Mouse (Mus musculus) embryonic facial prominence, embryonic 10.5 days (tissue): ENCODE results near the gene En2. TPM values are rescaled to one million over a fixed set of nuclear protein-coding genes. Genes with fewer than 3 reads are reported as not detected.

Source experiments
- DNase-seq: peaks from one replicate; pipeline ENCODE4 v3.0.0-alpha.2; 2017; ENCODE audit warnings: low spot score
- H3K27ac ChIP-seq: fragments of 300-500 bp; sonication (generic); replicated peaks from 2 replicates; pipeline ENCODE4 v1.5.1; 2016; ENCODE audit warnings: mild to moderate bottlenecking
- H3K27me3 ChIP-seq: fragments of 300-500 bp; sonication (generic); replicated peaks from 2 replicates; pipeline ENCODE4 v1.6.1; 2016; ENCODE audit warnings: low read depth, mild to moderate bottlenecking; ENCODE audit not compliant: poor library complexity, severe bottlenecking
- H3K36me3 ChIP-seq: fragments of 300-500 bp; sonication (generic); replicated peaks from 2 replicates; pipeline ENCODE4 v1.6.1; 2016; ENCODE audit warnings: mild to moderate bottlenecking, moderate library complexity
- H3K4me1 ChIP-seq: fragments of 300-500 bp; sonication (generic); 2 replicates; pipeline ENCODE4 v1.6.1; 2016
- H3K4me3 ChIP-seq: fragments of 300-500 bp; sonication (generic); 2 replicates; pipeline ENCODE4 v1.5.1; 2016; ENCODE audit warnings: mild to moderate bottlenecking, moderate library complexity
- H3K9me3 ChIP-seq: fragments of 300-500 bp; sonication (generic); 2 replicates; pipeline ENCODE4 v1.6.1; 2016; ENCODE audit warnings: mild to moderate bottlenecking
- WGBS: fragments of 180-500 bp; shearing (Covaris S2); methylation state at CpG from one replicate; pipeline ENCODE4 v1.1.7; 2016; 5-methylcytosine and 5-hydroxymethylcytosine counted together
- polyA plus RNA-seq: library from polyadenylated mRNA; unstranded; fragments of >200 nt; fragmentation: Nextera tagmentation; extraction: Ambion mirVana; gene quantifications from 2 replicates; pipeline ENCODE4 v1.2.1, GENCODE M21; 2016

Gene En2
- polyA plus RNA-seq, 1 experiment from 2014 or later: not detected

GRCm38 (mm10) chr5:28166256-28167231, 1.1 kb downstream of the En2 start:
- peaks cover 29% of the 10 kb centered on the region for H3K4me1 ChIP-seq
- no peaks in the 10 kb centered on the region for H3K36me3 ChIP-seq
- under 1% methylated on average over 111 of the region's 111 CpGs for WGBS
- no peak overlapping the region for H3K27ac ChIP-seq
- H3K9me3 ChIP-seq: no peaks in the 10 kb centered on the region
- H3K27me3 ChIP-seq: peaks cover 99% of the 10 kb centered on the region
- H3K4me3 ChIP-seq: peak overlapping the region; percentile 54
- DNase-seq: peak; percentile 77

- peaks cover 25% of the 10 kb centered on the region for H3K4me1 ChIP-seq
- H3K27ac ChIP-seq: no peak overlapping the region
- no peaks in the 10 kb centered on the region for H3K36me3 ChIP-seq
- DNase-seq: peak; percentile 60
- under 1% methylated on average over 29 of the region's 29 CpGs for WGBS
- H3K4me3 ChIP-seq: peak overlapping the region; percentile 24
- H3K27me3 ChIP-seq: peaks cover 99% of the 10 kb centered on the region
- H3K9me3 ChIP-seq: no peaks in the 10 kb centered on the region
These were observed 2.2 kb downstream of the En2 start for GRCm38 (mm10) chr5:28167611-28168252.

GRCm38 (mm10) chr5:28168253-28169165, 3.0 kb downstream of the En2 start:
- DNase-seq: peak; percentile 62
- H3K27me3 ChIP-seq: peaks cover 99% of the 10 kb centered on the region
- H3K9me3 ChIP-seq: no peaks in the 10 kb centered on the region
- H3K4me1 ChIP-seq: peaks cover 25% of the 10 kb centered on the region
- H3K4me3 ChIP-seq: peak overlapping the region; percentile 24
- H3K27ac ChIP-seq: no peak overlapping the region
- WGBS: under 1% methylated on average over 36 of the region's 36 CpGs
- H3K36me3 ChIP-seq: no peaks in the 10 kb centered on the region

GRCm38 (mm10) chr5:28169166-28169801, 3.8 kb downstream of the En2 start:
- Histone ChIP-seq H3K4me3 (0 out of 2 replicates have a peak overlapping the region, but pooled peaks have one; percentile 24), H3K27me3 (peaks cover 99% of the 10 kb centered on the region), H3K27ac (no peak overlapping the region), H3K36me3 (no peaks in the 10 kb centered on the region), H3K9me3 (no peaks in the 10 kb centered on the region), H3K4me1 (peaks cover 25% of the 10 kb centered on the region)
- peak; percentile 39 for DNase-seq
- WGBS: 4% methylated on average over 5 of the region's 5 CpGs

GRCm38 (mm10) chr5:28170081-28170480, 4.6 kb downstream of the En2 start:
- no peak overlapping the region for H3K4me3 ChIP-seq
- H3K36me3 ChIP-seq: no peaks in the 10 kb centered on the region
- peaks cover 25% of the 10 kb centered on the region for H3K4me1 ChIP-seq
- peaks cover 99% of the 10 kb centered on the region for H3K27me3 ChIP-seq
- H3K27ac ChIP-seq: no peak overlapping the region
- H3K9me3 ChIP-seq: no peaks in the 10 kb centered on the region
- DNase-seq: peak; percentile 55
- WGBS: 2% methylated on average over 17 of the region's 17 CpGs

GRCm38 (mm10) chr5:28170892-28171291, 5.4 kb downstream of the En2 start:
- DNase-seq: peak; percentile 66
- Histone ChIP-seq H3K4me3 (0 out of 2 replicates have a peak overlapping the region, but pooled peaks have one; percentile 13), H3K36me3 (no peaks in the 10 kb centered on the region), H3K27me3 (peaks cover 99% of the 10 kb centered on the region), H3K27ac (no peak overlapping the region), H3K4me1 (peaks cover 22% of the 10 kb centered on the region), H3K9me3 (no peaks in the 10 kb centered on the region)
- 1% methylated on average over 19 of the region's 19 CpGs for WGBS

- Histone ChIP-seq H3K36me3 (no peaks in the 10 kb centered on the region), H3K27ac (no peak overlapping the region), H3K4me1 (peaks cover 14% of the 10 kb centered on the region), H3K27me3 (peaks cover 99% of the 10 kb centered on the region), H3K4me3 (no peak overlapping the region), H3K9me3 (no peaks in the 10 kb centered on the region)
- DNase-seq: no peak
- 12% methylated on average over 5 of the region's 5 CpGs for WGBS
These were observed 6.2 kb downstream of the En2 start for GRCm38 (mm10) chr5:28171667-28172066.

GRCm38 (mm10) chr5:28172261-28172920, 6.9 kb downstream of the En2 start:
- 2% methylated on average over 8 of the region's 8 CpGs for WGBS
- DNase-seq: no peak
- Histone ChIP-seq H3K4me1 (peaks cover 10% of the 10 kb centered on the region), H3K36me3 (no peaks in the 10 kb centered on the region), H3K9me3 (no peaks in the 10 kb centered on the region), H3K27me3 (peaks cover 99% of the 10 kb centered on the region), H3K27ac (no peak overlapping the region), H3K4me3 (no peak overlapping the region)

- WGBS: 5% methylated on average over 4 of the region's 4 CpGs
These were observed 7.6 kb downstream of the En2 start for GRCm38 (mm10) chr5:28172921-28173670.

GRCm38 (mm10) chr5:28173674-28174073, 8.2 kb downstream of the En2 start:
- 0% methylated on average over 1 of the region's 1 CpGs for WGBS
- Histone ChIP-seq H3K27me3 (peaks cover 99% of the 10 kb centered on the region), H3K4me1 (peaks cover 10% of the 10 kb centered on the region), H3K36me3 (no peaks in the 10 kb centered on the region), H3K4me3 (no peak overlapping the region), H3K9me3 (no peaks in the 10 kb centered on the region), H3K27ac (no peak overlapping the region)
- no peak for DNase-seq

More at GRCm38 (mm10) chr5:28172921-28173670, 7.6 kb downstream of the En2 start:
- DNase-seq: no peak
- Histone ChIP-seq H3K4me1 (peaks cover 10% of the 10 kb centered on the region), H3K4me3 (no peak overlapping the region), H3K36me3 (no peaks in the 10 kb centered on the region), H3K27ac (no peak overlapping the region), H3K27me3 (peaks cover 99% of the 10 kb centered on the region), H3K9me3 (no peaks in the 10 kb centered on the region)

- Histone ChIP-seq H3K9me3 (no peaks in the 10 kb centered on the region), H3K4me3 (no peak overlapping the region), H3K27ac (no peak overlapping the region), H3K36me3 (no peaks in the 10 kb centered on the region), H3K4me1 (peaks cover 10% of the 10 kb centered on the region), H3K27me3 (peaks cover 99% of the 10 kb centered on the region)
- DNase-seq: peak; percentile 27
- under 1% methylated on average over 9 of the region's 9 CpGs for WGBS
These were observed 8.6 kb downstream of the En2 start for GRCm38 (mm10) chr5:28174086-28174485.
